Mouse (Mus musculus) skeletal muscle tissue, adult 2 months (tissue): Measurements from ENCODE around the gene Galr3.
"Not testable (repeated sequence)": the region's sequence is repeated elsewhere in the genome, so short reads cannot be mapped to it uniquely, and the experiment has no call there.

Experiments used
- DNase-seq: peaks from one replicate; pipeline ENCODE4 v3.0.0-alpha.2; 2012; ENCODE audit warnings: low read depth, low spot score

The Galr3 gene

DNA sequence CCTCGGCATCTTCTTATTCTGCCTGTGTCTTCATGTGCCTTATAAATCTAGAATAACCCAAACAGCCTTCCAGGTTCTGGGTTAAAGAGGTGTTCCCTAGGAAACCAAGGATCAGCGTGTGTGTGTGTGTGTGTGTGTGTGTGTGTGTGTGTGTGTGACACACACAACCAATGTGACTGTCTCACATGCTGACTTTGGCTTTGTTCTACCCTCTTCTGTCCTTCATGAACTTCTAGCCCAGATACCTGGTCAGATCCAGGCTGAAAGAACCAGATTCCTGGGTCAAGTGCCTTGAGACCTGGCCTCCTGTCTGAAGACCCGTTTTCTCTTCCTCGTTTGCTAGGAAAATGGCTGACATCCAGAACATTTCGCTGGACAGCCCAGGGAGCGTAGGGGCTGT, at the start of gene Galr3:
TSS of gene Galr3 (plus strand) at position 301 of the 400 bp plus-strand sequence.
- DNase-seq = no peak

DNA sequence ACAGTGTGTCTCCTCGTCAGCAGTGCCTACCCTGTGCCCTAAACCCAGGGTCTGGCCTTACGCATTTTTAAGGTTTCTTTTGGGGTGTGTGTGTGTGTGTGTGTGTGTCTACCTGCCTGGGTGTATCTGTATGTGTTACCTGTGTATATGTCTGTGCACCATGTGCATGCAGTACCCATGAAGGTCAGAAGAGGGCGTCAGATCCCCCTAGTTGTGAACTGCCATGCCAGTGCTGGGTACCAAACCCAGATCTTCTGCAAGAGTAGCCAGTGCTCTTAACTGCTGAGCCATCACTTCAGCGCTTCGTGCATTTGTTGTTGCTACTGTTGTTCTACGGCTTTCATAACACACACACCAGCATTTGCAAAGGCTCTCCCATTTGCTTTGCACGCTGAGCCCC, 49.5 kb upstream of the Galr3 start:
- no peak for DNase-seq

DNA sequence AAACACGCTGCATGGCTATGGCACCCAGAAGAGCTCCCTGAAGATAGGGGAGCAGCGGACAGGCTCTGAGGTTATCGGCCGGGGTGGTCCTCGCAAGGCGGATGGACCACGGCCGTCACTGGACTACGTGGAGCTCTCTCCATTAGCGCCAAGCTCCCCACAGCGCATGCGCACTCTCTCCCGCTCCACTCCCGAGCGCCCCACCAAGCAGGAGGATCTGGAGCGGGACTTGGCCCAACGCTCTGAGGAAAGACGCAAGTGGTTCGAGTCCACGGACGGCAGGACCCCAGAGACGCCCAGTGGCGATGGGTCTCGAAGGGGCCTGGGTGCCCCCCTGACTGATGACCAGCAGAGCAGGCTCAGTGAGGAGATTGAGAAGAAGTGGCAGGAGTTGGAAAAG, 48.8 kb upstream of the Galr3 start:
- DNase-seq = no peak

DNA sequence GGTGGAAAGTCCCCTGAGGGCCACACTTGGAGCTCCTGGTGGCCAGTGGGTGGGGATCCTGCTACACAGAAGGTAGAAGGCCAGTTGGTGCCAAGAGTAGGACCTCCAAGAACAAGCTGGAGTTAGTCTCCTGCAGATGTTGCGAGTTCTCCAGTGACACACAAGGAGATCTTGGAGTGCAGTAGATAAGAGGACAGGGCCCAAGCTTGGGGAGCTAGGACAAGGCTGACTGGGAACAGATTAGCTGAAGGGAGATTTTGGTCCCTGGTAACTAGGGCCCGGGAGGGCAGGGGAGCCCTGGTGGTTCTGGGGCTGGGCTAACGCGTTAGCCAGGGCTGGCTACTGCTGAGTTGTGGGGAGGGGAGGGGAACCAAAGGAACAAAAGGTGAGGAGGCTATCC, 45.8 kb upstream of the Galr3 start:
- no peak for DNase-seq

DNA sequence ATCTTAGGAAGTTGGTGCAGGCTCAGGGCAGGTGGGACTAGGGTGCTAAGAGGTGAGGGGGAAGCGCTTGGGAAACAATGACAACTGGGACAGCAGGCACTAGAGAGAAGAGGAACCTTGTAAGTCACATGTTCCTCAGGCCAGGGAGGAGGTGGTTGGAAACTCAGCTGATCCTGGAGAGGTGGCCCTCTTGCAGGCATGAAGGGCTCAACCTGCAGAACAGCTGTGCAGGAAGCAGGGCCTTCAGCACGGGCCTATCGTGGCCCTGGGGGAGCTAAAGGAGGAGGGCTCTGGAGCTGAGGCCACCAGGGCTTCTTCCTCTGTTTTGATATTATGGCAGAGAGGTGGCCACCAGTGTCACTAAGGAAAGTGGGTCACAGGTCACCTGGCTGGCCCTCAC, 45.0 kb upstream of the Galr3 start:
- no peak for DNase-seq

DNA sequence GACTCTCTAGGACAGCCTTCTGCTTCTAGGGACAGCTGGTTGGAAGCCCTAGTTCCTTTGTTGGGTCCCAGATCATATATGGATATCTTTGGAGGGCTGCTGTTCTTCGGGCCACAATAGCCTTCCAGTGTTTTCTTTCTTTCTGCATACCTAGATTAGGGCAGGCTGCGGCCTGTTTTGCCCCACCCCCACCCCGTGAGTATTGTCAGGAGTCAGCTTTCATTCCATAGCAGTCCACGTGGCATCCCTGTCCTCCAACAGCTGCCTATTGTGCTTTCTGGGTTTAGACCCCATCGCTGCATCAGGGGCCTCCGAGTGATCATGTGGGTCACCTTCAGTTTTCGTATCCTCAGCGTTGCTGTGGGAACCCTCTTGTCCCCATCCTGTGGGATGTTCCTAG, 43.3 kb upstream of the Galr3 start:
- DNase-seq = no peak

DNA sequence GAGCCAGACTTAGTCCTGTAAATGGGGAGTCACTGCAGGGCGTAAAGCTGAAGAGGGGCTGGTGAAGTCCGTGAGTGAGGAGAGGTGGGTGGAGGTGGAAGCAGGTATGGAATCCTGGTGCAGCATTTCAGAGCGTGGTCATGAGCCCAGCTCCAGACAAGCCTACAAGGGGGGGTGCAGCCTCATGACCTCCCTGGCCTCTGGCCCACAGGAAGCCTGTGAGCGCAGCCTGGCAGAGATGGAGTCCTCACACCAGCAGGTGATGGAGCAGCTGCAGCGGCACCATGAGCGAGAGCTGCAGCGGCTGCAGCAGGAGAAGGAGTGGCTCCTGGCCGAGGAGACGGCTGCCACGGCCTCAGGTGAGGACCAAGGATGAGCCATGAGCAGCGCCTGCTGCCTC, 42.1 kb upstream of the Galr3 start:
- DNase-seq = no peak

DNA sequence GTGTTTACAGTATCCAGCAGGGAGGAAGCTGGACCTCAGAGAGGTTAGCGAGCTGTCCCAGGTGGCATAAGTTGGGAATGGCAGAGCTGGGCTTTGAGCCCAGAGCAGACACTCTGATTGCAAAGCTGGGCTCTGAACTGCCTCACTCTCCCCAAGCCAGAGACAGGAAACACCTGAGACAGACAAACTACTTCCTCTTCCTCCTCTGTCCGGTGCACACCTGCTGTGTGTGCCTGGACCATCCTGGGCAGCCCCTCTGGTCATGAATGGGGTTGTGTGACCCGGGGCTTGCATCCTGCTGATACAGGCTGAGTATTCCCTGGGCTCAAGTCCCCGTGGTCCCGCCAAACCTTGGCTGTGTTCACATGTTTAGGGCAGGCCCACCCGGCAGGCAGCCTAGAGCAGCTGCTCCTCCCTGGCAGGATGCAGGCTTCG, 41.3 kb upstream of the Galr3 start:
- no peak for DNase-seq

DNA sequence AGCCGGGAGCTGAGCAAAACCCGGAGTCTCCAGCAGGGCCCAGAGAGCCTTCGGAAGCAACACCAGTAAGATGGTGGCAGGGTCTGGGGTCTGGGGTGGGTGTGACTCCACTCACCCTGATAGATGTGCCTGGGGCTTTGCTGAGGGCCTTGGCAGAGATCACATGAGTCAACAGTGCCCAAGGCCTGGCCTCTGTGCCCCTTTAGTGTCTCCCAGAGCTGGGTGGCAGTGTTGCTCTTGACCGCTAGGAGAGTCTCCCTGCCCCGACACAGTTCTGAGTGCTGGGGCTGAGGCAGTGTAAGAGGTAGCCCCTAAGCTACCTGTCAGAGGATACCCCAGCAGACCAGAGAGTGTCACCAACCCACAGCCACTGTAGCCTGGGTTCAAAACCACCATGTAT, 40.1 kb upstream of the Galr3 start:
- DNase-seq = no peak

DNA sequence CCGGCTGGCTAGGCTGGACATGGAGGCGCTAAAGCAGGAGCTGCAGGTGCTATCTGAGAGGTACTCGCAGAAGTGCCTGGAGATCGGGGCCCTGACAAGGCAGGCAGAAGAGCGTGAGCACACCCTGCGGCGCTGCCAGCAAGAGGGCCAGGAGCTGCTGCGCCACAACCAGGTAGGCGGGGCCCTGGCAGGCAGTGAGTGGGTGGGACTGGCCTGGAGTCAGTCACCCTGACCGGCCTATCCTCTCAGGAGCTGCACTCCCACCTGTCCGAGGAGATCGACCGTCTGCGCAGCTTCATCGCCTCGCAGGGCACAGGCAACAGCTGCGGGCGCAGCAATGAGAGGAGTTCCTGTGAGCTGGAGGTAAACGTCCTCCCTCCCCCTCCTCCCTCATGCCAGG, 39.6 kb upstream of the Galr3 start:
- no peak for DNase-seq

DNA sequence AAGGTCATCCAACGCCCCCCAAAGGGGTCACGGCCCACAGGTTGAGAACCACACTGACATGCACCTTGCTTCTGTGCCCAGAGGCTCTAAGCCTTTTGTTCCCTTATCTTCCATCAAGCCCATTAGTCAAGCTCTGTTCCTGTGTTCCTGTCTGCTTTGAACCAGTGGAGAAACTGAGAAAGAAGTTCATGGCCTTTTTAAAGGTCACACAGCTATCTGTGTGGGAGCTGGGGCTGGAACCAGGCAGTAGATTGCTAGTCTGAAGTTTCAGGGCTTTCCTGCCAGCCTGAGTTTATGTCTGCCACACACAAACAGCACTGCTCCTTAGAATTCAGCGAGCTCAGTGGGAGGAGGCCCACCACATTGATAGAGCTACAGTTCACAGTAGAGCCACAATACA, 38.6 kb upstream of the Galr3 start:
- no peak for DNase-seq

DNA sequence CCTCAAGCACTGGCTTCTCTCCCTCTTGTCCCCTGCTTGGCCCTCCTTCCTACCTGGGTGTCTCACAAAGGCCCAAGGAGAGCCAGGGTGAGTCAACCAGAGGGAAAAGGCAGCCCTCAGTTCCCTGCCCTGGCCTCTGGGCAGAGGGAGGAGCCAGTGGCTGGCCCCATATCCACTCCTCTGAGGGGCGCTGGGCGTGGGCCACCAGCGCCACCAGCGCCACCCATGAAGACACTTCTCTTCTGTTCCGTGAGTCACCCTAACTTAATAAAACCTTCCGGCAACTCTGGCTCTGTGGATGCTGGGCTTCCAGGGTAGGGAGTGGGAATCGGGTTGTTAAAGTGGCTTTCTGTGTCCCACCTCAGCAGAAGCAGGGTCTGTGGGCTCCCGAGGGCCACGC, 36.1 kb upstream of the Galr3 start:
- DNase-seq = no peak

DNA sequence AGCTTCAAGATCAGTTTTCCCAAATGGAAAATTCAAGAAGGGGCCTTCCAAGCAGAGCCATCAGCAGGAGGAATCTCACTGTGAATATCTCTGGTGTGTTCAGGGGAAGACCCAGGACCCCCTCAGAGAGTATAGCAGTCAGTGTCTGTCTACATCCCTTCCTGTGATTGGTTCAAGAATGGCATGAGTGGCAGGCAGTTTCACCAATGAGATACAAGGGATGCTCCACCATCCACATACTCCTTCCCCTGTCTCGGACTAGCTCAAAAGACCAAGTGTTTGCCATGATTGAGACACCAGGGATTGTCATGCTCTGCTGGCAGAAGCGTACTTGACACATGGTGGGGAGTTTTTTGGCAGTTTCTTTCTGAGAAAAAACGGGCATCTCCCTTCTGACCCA, 35.0 kb upstream of the Galr3 start:
- DNase-seq = no peak

DNA sequence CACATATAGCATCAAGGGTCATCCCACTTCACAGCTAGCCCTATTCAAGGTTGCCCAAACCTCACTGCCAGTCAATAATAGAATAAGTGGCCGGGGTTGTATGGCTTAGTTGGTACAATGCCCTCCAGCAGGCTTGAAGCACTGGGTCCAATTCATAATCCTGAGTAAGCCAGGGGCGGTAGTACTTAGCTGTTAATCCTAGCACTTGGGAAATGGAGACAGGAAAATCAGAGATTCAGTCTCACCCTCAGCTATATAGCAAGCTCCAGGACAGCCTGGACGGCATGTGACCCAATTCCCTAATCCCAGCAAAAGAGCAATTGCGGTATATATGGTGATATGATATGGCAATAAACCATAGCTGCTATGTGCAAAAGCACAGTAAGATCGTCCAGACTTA, 34.6 kb upstream of the Galr3 start:
- no peak for DNase-seq

DNA sequence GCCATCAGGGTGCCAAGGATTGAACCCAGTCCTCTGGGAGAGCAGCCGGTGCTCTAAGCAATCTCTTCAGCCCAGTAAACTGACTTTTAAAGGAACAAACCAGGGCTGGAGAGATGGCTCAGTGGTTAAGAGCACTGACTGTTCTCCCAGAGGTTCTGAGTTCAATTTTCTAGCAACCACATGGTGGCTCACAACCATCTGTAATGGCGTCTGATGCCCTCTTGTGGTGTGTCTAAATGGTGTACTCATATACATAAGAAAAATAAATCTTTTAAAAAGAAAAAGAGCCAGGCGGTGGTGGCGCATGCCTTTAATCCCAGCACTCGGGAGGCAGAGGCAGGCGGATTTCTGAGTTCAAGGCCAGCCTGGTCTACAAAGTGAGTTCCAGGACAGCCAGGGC, 33.8 kb upstream of the Galr3 start:
- not testable (repeated sequence) for DNase-seq

DNA sequence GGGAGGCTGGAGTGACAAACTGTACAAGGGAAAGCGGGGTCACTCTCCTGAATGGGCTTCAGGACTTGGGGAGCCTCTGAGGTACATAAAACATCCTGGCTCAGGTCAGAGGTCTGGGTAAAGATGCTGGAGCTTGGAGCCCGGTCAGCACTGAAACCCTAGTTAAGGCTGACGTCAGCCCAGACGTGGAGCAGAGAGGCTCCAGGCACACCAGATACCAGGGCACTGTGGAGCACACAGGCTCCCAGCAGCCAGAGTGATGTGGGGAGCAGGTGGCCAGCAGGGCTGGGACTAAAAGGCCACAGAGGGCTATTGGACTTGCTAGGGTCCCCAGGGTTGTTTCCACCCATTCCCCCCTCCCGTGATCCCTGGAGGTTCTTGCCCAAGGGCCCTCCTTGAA, 32.0 kb upstream of the Galr3 start:
- DNase-seq = no peak

DNA sequence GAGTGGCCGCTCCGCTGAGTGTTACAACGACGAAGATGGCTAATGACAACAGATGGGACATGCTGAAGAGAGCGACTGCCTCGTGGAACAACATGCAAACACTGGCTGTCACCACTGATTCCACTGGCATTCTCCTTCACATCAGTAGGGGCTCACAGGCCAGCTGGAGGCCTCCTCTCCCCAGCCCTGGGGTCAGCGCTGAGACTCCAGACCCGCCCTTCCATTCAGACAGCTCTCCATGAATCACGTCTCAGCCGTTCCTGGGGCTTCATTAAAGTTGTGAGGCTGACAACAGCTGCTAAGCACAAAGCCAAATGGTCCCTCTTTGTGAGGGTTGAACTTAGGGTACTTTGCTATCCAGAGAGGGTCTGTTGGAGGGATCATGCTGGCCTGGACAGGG, 30.1 kb upstream of the Galr3 start:
- no peak for DNase-seq

DNA sequence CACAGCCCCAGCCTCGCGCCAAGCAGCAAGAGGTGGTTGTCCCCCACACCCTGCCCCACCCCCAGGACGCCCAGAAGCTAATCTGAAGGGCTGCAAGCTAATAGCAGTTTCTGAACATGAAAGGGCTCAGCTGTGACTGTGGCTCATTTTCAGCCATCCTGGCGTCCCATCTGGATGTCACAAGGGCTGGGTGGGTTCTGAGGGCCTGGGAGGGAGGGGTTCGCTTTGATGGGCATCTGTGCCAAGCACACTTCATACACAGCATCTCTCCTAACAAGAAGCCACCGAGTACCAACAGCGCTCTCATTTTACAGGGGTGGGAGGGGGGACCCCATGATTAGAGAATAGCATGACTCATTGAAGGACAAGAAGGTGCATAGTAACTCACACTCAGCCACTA, 28.3 kb upstream of the Galr3 start:
- no peak for DNase-seq

DNA sequence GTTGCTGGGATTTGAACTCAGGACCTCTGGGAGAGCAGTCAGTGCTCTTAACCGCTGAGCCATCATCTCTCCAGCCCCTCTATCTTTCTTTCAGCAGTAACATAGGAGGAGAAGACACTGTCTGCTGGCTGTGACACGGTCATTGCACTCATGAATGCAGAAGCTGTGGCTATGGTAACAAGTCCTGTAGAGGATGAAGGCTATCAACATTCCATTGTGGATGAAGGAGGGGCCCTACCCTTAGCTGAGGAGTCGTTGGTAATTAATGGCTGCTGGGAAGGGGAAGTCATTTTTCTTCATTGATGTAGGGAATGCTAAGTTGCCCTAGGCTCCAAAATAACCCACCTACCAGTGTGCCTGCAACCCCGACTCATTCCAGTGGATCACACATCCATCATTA, 23.5 kb upstream of the Galr3 start:
- DNase-seq = no peak

DNA sequence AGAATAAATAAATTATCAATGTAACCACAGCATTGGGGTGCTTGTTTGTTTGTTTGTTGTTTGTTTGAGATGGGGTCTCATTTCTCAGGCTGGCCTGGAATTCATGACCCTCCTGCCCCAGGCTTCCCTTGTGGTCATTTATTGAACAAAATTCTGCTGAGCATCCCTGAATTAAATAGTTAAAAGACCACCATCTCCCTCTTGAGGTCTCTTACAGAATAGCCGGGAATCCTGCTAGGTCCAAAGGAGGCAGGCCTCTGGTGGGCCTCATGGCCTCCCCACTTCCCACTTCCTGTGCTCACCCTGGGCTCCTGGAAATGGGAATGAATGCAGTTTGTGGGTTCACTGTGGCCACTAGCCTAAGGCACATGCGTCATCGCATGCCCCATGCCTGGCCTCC, 22.8 kb upstream of the Galr3 start:
- DNase-seq = no peak

DNA sequence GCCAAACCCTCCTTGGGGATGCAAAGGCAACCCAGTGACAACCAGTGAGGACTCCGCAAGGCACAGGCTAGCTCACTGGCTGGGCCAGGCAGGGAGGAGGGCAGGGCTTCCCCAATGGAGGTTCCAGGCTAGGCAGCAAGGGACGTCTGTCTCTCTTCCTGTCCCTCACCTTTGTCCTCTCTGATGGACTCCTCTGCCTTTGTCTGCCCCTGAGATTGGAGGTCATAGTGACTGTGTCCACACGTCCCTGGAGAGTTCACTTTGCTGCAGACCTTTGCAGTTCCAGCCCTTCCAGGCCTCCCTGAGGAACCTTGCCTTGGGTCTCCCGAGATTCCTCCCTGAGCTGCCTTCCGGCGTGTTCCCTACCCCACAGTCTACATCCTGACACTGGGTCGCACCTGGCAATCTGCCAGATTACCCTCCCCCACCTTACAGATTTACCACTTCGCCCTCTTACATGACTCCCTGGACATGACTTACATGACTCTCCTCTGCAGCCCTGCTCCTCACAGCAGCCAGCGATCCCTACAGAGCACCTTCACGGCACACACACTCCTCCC, 18.9 kb upstream of the Galr3 start:
- DNase-seq = no peak

DNA sequence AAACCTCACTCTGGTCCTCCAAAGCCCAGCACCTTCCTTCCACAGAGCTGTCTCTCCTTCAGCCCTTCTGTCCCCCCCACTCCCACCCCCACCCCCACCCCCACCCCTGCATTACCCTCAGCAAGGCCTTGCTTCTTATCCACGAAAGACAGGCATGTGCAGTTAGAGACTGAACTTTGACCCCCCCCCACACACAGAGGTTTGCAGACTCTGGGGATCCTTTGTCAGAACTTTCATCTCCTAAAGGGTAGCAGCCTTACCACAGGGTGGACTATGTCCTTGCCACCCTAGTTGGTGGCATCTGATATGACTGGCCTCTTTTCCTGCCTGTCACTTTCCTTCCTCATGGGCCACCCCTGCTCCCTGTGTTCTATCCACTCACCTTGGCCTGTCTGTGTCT, 18.3 kb upstream of the Galr3 start:
- no peak for DNase-seq

DNA sequence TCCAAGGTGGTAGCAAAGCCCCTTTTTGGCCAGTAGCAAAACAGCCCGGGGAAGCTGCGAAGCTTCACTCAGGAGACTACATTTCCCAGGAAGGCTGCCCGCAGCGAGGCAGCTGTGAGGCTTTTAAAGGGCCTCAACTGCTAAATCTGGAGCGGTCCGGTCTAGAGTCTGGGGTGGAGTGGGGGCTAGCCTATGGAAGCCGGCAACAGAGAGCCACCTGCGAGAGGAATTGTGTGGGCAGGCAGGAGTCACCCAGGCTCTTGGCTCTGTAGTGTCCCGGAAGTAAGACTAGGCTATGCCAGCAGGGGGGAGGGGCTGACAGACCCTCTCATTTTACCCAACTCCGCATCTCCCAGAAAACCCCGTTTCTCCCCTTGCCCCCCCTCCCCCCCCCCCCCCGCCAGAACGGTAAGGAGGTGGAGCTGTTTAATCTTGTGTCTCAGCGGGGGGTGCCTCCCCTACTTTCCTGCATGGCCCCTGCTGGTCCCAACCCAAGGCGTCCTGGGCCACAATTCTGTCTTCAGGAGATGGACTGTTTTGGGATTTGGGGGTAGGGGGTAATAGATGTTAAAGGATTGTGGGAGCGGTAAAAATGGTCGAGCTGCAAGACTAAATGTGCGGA, 15.9 kb upstream of the Galr3 start:
- no peak for DNase-seq
